Mouse (Mus musculus): ENCODE measurements at regions not wholly inside any gene's neighbourhood (a gene's known extent, or its start where the extent isn't known, plus 50 kb on each side); places are given as distances from the start of the nearest gene placed in this dataset.

DNA sequence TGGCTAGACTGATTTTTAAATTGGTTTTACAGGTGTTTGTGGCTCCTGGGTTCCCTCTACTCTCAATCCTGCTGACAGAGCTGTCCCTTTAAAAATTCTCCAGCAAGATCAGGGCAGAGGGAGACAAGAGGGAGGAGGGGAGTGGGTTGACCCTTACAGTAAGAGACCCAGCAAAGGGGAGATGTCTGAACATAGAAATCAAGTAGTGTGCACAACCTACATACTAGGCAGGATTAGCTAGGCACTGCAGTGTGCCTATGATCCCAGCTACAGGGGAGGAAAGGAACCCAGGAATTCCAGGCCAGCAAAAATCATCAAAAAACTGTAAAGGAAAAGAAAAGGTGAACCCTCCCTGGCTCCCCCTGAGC, 113.2 kb upstream of the Thy1 start:
- in situ Hi-C loops (cut with MboI, MseI) = no loop called here

DNA sequence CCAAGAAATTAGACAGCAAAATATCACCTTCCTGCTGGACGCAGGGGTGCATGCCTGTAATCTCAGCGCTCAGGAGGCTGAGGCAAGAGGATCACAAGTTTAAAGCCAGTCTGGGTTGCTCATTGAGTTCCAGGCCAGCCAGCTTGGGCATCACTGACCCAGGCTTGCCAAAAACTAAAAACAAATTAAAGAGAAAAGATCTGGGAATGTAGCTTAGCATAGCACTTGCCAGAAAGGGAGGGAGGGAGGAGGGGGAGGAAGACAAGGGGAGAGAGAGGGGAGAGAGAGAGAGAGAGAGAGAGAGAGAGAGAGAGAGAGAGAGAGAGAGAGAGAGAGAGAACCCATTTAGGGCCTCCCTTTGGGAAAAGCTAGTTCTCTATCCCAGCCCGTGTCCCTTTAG, 112.7 kb upstream of the Thy1 start:
- in situ Hi-C loops (cut with MboI, MseI) = no loop called here

DNA sequence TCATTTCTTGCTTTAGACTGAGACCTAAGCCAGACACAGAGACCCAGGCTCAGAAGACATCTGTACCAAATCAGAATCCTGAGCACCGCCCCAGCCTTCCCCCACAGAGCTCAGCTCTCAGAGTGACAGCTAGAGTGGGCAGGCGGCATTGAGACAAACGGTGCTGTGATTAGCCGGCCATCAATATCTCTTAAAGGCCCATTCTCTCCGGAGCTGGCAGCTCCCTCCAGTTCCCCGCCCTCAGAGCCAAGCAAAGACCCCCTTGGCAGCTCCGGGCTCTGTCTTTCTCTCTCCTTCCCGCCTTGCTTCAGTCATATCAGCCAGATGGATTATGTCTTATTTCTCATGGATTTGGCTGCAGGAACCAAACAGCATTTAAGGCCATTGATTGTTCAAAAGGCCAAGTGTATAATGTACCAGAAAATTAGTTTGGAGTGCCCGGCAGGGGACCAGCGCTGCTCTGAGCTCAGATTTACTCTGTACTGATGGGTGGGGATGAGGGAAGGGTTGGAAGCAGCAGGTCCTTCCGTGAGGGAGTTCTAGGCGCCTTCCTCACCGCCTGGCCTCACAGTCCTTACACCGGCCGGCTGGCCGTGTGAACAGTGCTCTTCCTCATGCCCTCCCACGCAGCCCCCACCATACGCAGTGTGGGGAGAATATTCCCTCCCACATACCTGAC, 109.0 kb upstream of the Thy1 start:
- in situ Hi-C loops (cut with MboI, MseI) = no loop called here

DNA sequence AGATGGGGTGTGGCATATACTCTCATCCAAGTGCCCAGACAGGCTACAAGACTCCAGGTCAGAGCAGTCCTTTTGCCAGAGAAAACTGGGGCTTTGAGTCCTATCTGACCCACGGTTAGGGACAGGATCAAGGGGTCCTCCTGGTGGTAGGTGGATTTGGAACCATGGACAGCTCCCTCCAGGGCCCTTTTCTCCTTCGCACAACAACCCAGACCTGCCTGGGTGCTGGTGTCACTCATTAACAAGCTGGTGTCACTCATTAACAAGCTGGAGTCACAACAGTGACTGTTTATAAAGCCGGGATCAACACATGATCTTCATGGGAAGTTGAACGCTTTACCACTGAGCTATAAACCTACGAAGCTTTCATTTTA, 108.5 kb upstream of the Thy1 start:
- in situ Hi-C loops (cut with MboI, MseI) = no loop called here

DNA sequence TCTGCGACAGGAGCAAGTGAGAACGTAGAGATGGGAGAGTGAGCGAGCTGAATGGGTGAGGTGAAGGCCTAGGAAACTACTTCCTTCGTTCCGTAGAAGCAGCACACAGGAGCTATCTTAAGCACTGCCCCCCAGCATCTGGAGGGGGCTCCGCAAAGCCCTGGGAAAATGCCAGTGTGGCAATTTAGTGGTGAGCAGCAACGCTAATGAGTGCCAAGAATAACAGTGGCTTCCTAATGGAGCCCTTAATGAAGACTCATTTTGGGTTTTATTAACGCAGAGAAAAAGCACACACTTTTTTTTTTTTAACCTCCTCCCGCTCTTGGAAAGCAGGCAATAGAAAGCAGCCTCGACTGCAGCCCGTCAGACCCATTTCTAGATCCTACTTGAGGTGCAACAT, 103.8 kb upstream of the Thy1 start:
- in situ Hi-C loops (cut with MboI, MseI) = no loop called here

DNA sequence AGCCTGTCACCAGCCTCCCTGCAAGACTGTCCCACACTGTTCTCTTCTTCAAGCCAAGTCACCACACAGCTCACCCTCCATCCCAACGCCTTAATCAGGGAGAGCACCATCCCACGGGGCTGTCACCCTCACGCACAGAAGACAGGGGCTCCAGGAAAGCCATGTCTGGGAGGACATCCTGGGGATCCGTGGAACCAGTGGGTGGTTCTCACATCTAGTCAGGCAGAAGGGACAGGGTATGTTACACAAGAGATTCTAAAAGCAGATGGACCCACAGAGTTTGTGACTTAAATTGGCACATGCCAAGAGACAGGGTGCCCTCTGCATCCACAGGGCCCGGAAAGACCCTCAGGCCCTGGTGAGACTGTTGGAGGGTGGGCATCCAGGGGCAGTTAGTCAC, 101.0 kb upstream of the Thy1 start:
- in situ Hi-C loops (cut with MboI, MseI) = no loop called here

DNA sequence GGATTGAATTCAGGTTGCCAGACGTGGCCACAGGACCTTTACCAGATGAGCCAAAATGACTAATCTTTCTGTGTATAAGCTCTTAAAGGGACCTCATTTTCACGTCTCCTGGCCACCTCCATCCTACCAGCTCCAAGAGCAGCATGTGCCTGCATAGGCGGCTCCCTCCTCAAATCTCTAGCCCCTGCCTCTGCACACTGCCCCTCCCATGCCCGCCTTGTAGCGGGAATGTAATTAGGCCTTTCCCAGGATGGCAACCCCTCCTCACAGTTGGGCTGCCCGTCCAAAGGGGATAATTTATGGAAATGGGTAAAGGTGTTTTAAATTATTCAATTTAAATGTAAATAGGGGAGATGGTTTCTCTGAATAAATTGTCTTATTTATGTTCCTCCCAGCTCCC, 99.7 kb upstream of the Thy1 start:
- in situ Hi-C loops (cut with MboI, MseI) = no loop called here

DNA sequence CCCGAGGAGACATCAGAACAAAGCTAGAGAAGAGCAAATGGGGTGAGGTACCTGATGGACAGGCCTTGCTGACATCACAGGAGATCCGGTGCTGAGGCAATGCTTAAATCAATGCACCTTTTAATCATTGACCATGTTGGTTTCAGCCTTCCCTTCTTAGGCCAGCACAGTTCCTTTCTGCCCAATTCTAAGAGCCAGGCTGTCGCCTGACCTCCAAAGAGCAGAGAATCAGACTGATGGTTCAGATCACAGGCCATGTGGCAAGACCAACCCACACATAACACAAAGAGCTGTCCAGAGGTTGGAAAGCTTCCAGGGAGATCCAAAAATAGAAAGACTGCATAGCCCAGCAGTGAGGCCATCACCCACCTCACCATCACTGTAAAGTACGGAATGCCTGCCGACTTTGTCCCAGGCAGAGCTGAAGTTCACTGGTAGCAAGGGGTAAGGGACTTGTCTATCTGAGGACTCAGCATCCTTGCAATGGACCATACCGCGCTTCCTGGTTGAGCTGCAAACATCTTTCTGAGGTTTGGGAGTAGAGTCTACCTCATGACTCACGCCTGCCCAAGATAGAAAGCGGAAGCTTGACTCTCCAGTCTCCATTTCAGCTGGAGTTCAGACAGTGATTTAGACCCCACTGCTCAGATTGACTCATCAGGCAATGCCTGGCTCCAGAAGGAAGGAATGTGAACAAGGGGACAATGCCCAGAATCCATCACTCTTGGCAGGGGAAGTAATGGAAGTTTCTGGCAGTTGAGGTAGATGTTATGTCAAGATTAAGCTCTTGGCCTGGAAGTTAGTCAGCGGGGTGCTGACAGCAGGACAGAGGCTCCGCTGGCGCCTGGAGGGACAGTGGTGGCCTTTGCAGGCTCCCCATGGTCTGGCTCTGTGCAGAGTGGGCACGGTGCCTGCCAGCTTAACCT, 98.1 kb upstream of the Thy1 start:
- in situ Hi-C loops (cut with MboI, MseI) = no loop called here

- in situ Hi-C loops (cut with MboI, MseI) = no loop called here
Observed at GRCm38 (mm10) chr9:43945997-43946649, 97.1 kb upstream of the Thy1 start.

- in situ Hi-C loops (cut with MboI, MseI) = no loop called here
Observed at GRCm38 (mm10) chr9:43947089-43947488, 96.1 kb upstream of the Thy1 start.

- in situ Hi-C loops (cut with MboI, MseI) = no loop called here
Observed at GRCm38 (mm10) chr9:43947490-43948150, 95.6 kb upstream of the Thy1 start.

DNA sequence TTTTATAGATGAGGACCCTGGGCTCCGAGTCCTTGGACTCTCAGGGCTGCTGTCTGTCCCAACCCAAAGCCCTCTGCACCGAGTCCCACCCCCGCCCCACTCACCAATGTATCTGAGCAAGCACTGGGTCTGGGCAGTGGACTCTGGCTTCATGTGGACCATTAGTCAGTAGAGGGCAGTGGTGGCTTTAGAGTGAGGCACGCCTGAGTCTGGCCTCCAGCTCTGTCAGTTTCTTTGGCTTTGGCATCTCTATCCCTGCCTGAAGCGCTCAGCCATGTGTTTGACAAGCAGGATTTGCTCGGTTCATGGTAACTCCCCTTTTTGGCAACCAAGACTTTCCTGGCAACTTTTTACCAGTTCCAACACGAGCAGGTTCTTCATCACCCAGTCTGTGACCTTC, 90.1 kb upstream of the Thy1 start:
- in situ Hi-C loops (cut with MboI, MseI) = no loop called here

DNA sequence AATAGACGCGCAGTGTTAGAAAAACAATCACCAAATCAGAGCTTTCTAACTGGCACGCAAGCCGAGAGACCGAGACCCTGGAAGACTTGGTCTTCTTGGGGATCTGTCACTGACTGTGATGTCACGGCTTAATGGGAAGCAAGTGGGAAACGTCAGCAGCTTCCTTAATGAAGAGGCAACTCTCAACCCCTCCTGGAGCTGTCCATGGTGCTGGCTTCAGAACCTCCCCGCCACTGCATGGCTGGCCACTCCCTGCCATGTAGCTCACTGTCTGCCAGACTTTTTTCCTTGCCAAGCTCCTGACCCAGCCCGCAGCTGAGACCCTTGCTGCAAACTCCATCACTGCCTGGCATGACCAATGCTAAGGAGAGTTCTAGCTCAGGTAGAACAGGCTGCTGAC, 83.6 kb upstream of the Thy1 start:
- in situ Hi-C loops (cut with MboI, MseI) = no loop called here

DNA sequence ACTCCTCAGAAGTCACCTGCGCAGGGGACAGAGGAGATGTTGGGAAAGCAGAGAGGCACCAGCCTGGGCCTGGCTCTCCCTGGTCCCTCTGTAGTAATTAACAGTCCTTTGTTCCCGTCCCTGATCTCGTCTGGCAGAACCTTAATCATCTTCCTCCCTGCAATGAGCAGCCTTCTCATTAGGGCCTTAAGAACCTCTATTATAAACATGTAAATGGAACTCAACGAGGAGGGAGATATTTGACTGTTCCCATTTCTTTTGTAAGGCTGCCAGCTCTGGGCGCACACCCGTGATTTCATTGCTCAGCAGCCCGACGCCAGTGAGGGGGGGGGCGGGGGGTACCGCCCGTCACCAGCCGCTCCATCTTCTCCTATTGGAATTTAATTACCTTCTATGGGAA, 81.8 kb upstream of the Thy1 start:
- in situ Hi-C loops (cut with MboI, MseI) = no loop called here

- in situ Hi-C loops (cut with MboI, MseI) = no loop called here
Observed at GRCm38 (mm10) chr9:43965171-43965570, 78.0 kb upstream of the Thy1 start.

GRCm38 (mm10) chr9:43965811-43966210, 77.4 kb upstream of the Thy1 start:
- in situ Hi-C loops (cut with MboI, MseI) = no loop called here

GRCm38 (mm10) chr9:43970043-43970795, 73.0 kb upstream of the Thy1 start:
- in situ Hi-C loops (cut with MboI, MseI) = loop anchor here (10.0 kb wide), 1 partner anchor 235 kb away; no protein-coding TSS in a partner anchor

GRCm38 (mm10) chr9:43970858-43971257, 72.3 kb upstream of the Thy1 start:
- in situ Hi-C loops (cut with MboI, MseI) = loop anchor here (10.0 kb wide), 1 partner anchor 236 kb away; no protein-coding TSS in a partner anchor

GRCm38 (mm10) chr9:43972290-43972689, 70.9 kb upstream of the Thy1 start:
- in situ Hi-C loops (cut with MboI, MseI) = loop anchor here (10.0 kb wide), 1 partner anchor 237 kb away; no protein-coding TSS in a partner anchor

DNA sequence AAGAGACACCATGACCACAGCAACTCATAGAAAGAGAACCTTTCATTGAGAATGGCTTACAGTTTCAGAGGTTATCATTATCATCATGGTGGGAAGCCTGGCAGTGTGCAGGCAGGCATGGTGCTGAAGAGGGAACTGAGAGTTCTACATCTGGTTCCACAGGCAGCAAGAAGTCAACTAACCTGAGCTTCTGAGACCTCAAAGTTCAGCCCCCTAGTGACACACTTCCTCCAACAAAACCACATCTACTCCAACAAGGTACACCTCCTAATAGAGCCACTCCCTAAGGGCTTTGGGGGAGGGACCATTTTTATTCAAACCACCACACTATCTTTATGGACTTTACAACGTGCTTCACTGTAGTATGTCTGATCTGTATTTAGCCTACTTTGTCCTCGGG, 67.8 kb upstream of the Thy1 start:
- in situ Hi-C loops (cut with MboI, MseI) = loop anchor here (10.0 kb wide), 1 partner anchor 241 kb away; no protein-coding TSS in a partner anchor

- in situ Hi-C loops (cut with MboI, MseI) = loop anchor here (10.0 kb wide), 1 partner anchor 242 kb away; no protein-coding TSS in a partner anchor
Observed at GRCm38 (mm10) chr9:43976366-43976765, 66.8 kb upstream of the Thy1 start.

Measured in T-helper 1 cell (primary cell).